Mouse (Mus musculus): ENCODE data around the gene Fzd10.

- TF ChIP-seq CTCF (IDR thresholded peaks at IDR 0.05; ENCODE audit: extremely low read depth, insufficient read length, insufficient replicate concordance, low read depth, low read length) (no peak), POLR2A (IDR thresholded peaks at IDR 0.05; ENCODE audit: low read depth, low read length) (no peak)
These were observed 684 bp downstream of the Fzd10 start for GRCm38 (mm10) chr5:128601036-128602019.

All from small intestine, adult 2 months (tissue).